Comparison of ENCODE assay signal across 26 mouse cellular contexts in the genomic region with DNA sequence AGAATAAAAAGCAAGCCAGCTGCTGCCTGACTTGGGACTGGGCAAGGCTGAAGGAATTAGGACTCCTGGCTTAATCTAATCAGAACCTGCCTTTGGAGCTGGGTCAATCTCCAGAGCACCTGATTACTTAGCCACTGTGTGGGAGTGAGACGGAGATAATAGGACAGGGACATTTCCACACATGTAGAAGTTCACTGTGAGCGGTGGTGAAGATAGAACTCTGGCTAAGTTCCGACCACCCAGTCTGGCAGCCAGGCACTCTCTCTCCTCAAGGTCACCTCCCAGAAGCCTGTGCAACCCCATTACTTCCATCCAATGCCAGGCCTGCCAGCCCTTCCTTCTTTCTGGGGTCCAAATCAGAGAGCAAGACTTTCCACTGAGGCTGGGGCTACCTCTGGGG. TPM values are rescaled to one million over a fixed set of nuclear protein-coding genes. Genes with fewer than 3 reads are reported as not detected.
"Had no signal": no experiment of that assay in that cellular context is flagged by ENCODE, and none has a peak within 500 bp of the region (broad histone marks: within the 10 kb centered on the region; RNA-seq: fewer than 3 reads in every experiment).

No protein-coding gene starts in this region.

- H3K4me2 ChIP-seq: limb, embryonic 15.5 days; liver, embryonic 12.5 days; lung, embryonic 14.5 days; midbrain, embryonic 11.5 days; midbrain, embryonic 15.5 days; neural tube, embryonic 12.5 days had no signal

- H3K4me3 ChIP-seq: limb, embryonic 15.5 days; liver, embryonic 12.5 days; megakaryocyte, embryonic 14.5 days; midbrain, embryonic 15.5 days; neural tube, embryonic 12.5 days had no signal

- H3K9me3 ChIP-seq: limb, embryonic 15.5 days; liver, embryonic 12.5 days; megakaryocyte, embryonic 14.5 days; midbrain, embryonic 15.5 days; neural tube, embryonic 12.5 days had no signal

- H3K9ac ChIP-seq: limb, embryonic 15.5 days; liver, embryonic 12.5 days; lung, embryonic 14.5 days; midbrain, embryonic 15.5 days; neural tube, embryonic 12.5 days had no signal

- ATAC-seq: liver, embryonic 12.5 days; midbrain, embryonic 15.5 days had no signal

- DNase-seq: kidney, adult 9 months; kidney, postnatal 36 days; layer of hippocampus, adult 9-11 months; layer of hippocampus, postnatal 36 days; lung, embryonic 14.5 days; lung, postnatal 10 days; lung, postnatal 4 days; right cerebral cortex, postnatal 4 days; spleen, adult 18-20 months; thymus, postnatal 36 days had no signal

- H3K27ac ChIP-seq: kidney, postnatal 0 days; limb, embryonic 15.5 days; liver, embryonic 12.5 days; midbrain, embryonic 15.5 days; neural tube, embryonic 12.5 days had no signal

RNA-seq across cellular contexts. Expression of a gene that starts 4.5 kb away (rescaled TPM):
- total RNA-seq: layer of hippocampus, adult 18-20 months; layer of hippocampus, postnatal 36 days; left cerebral cortex, adult 8-10 months; left cerebral cortex, postnatal 25 days; monocyte, adult 5-6 weeks; neutrophil, adult 5-6 weeks had no signal
- polyA plus RNA-seq: liver, embryonic 12.5 days; liver, embryonic 16.5 days; midbrain, embryonic 11.5 days; stomach, embryonic 14.5 days; thymus, postnatal 0 days had no signal

RNA-seq across cellular contexts. Expression of a gene that starts 24.2 kb away (rescaled TPM):
- total RNA-seq: left cerebral cortex, adult 8-10 months; left cerebral cortex, postnatal 25 days; monocyte, adult 5-6 weeks; neutrophil, adult 5-6 weeks had no signal
- polyA plus RNA-seq: limb, embryonic 11.5 days; limb, embryonic 15.5 days; liver, embryonic 12.5 days; liver, embryonic 16.5 days; lung, embryonic 14.5 days; midbrain, embryonic 11.5 days; midbrain, embryonic 15.5 days; neural tube, embryonic 12.5 days had no signal

RNA-seq across cellular contexts. Expression of a gene that starts 55.9 kb away (rescaled TPM):
- total RNA-seq: layer of hippocampus, adult 18-20 months; layer of hippocampus, postnatal 36 days; left cerebral cortex, adult 8-10 months; left cerebral cortex, postnatal 25 days; monocyte, adult 5-6 weeks; neutrophil, adult 5-6 weeks had no signal
- polyA plus RNA-seq: kidney, postnatal 0 days; liver, embryonic 12.5 days; liver, embryonic 16.5 days; lung, embryonic 14.5 days; stomach, embryonic 14.5 days; thymus, postnatal 0 days had no signal
